Mouse (Mus musculus) heart, postnatal 25 days (tissue): ENCODE measurements around the gene Dock9. TPM values are rescaled to one million over a fixed set of nuclear protein-coding genes. Genes with fewer than 3 reads are reported as not detected.
"Not testable (repeated sequence)": the region's sequence is repeated elsewhere in the genome, so short reads cannot be mapped to it uniquely, and the experiment has no call there.

Experiments used
- DNase-seq: peaks from one replicate; pipeline ENCODE4 v3.0.0; 2022; ENCODE audit warnings: low spot score
- intact Hi-C: fragments of 180-260 bp; cut with DNase I; formaldehyde crosslinking; loops from one replicate; pipeline ENCODE4 v1.15.1; 2025
- total RNA-seq, 2 experiments: library from RNA; stranded (reverse); gene quantifications; 2 replicates each; pipeline ENCODE4 v1.2.3; 2021

Gene Dock9
- total RNA-seq, 2 experiments from 2014 or later = 28.7 to 34.2 TPM

GRCm38 (mm10) chr14:121710130-121710529 lies 87.5 kb downstream of the Dock9 start:
- no peak for DNase-seq
- intact Hi-C loops = no loop called here

DNA sequence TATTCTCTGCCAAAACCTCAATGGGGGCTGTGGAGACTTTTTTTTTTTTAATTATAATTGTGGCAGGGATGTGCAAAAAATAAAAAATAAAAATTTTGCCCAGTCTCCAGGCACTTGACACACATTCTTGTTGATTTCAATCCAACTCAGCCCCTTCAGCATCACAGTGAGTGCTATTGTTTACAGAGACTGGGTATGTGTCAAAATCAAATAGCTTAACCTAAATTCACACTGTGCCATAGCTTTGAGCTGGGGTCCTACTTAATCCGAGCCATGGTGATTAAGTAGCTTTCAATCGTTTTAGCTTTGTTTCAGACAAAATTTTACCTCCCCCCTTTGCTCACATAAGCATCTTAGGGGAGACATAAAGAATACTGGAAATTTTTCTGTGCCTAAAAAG lies 89.4 kb downstream of the Dock9 start:
- intact Hi-C loops = no loop called here
- DNase-seq = no peak

GRCm38 (mm10) chr14:121706482-121706901 lies 91.1 kb downstream of the Dock9 start:
- DNase-seq = peak; percentile 20
- intact Hi-C loops = no loop called here

- DNase-seq = no peak
- intact Hi-C loops = no loop called here
These were observed 92.0 kb downstream of the Dock9 start for GRCm38 (mm10) chr14:121705644-121706043.

DNA sequence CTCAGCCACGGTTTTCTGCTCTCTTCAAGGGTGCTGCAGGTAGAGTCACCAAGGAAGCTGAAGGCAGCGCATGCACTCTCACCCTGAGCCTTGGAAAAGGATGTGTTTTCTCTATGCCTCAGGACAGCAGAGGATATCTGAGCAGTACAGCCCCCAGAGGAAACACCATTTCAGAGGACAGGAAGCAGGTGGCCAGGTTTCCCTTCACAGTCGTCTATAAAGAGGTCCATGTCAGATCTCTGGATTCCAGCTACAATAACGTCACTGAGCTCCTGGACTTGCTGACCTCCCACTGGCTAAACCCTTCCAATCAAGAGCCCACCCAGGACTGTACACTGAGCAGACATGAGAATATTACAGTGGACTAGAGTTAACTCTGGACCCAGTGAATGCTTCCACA lies 95.1 kb downstream of the Dock9 start:
- intact Hi-C loops = no loop called here
- DNase-seq = no peak

DNA sequence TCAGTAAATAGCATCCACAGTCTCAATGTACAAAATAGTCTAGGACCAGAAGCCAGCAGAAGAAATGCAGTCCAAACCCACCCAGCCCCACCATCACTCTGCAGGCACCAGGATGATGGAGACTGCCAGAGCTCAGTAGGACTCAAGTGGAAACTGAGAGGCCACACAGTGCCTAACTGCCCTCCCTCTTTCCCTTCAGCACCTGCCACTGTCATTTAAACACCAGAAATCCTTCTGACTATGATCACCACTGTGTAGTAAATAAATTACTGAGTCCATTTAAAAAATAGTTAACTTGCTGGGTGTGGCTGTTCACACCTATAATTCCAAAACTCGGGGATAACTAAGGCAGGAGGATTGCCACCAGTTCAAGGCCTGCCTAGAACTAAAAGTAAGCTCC lies 97.6 kb downstream of the Dock9 start:
- intact Hi-C loops = no loop called here

DNA sequence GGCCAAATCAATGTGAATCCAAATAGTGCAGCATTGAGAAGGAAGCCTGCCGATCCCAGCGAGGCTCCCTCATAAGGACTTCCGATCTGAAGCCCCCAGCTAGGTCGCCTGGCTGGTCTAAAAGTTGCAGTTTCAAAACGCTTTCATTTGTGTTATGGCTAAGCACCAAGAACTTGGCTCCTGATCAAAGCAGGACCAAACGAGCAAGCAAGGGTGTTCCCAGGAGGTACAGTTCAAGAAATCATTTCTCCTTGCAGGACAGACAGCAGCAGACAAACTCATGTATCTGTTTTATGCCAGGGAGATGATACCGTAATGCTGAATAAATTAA lies 99.1 kb downstream of the Dock9 start:
- intact Hi-C loops = loop anchor here (5.0 kb wide), 3 partner anchors 36 to 99 kb away; partner anchors contain the start of gene Dock9
- no peak for DNase-seq

More for the DNA sequence above, 97.6 kb downstream of the Dock9 start:
- no peak for DNase-seq

DNA sequence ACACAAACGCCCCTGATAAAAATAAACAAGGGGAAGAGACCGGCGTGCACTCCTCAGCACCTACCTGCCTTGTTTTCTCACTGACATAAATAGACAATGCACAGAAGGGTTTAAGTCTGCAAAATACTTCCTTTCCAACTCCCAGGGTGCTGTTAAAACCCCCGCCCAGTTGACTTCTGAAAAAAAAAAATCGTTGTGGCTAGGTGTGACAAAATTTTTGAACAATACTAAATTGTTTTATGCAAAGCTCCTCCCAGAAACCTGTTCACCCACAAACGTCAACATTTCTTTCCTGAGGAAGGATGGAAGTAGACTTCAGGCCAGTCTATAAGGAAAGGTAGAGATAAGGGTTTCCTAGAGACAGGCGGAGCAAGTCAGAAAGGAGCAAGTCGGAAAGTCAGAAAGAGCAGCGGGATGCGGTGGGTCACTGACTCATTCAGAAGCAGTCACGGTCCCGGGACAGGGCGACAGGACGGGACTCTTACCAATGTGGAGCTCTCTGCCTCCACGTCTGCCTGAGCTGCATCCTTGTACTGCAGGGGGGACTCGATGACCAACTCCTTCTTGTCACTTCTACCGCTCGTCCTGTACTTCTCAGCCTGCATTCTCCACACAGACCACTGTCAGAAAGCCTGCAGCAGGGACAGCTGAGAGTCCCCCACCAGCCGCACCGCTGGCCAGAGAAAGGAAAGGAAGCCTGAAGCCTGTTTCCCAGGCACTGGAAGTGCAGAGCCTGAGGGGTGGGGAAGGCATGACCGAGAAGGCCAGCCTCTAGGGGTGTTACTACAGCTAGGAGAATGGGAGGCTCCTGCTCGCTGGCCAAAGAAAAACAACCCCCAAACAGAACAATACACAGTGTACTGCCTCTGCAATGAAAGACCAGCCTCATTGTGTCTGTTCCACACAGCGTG lies 99.7 kb downstream of the Dock9 start:
- DNase-seq = peak; percentile 74
- intact Hi-C loops = loop anchor here (2.0 to 5.0 kb wide), 4 partner anchors 36 to 99 kb away; partner anchors contain the start of gene Dock9

DNA sequence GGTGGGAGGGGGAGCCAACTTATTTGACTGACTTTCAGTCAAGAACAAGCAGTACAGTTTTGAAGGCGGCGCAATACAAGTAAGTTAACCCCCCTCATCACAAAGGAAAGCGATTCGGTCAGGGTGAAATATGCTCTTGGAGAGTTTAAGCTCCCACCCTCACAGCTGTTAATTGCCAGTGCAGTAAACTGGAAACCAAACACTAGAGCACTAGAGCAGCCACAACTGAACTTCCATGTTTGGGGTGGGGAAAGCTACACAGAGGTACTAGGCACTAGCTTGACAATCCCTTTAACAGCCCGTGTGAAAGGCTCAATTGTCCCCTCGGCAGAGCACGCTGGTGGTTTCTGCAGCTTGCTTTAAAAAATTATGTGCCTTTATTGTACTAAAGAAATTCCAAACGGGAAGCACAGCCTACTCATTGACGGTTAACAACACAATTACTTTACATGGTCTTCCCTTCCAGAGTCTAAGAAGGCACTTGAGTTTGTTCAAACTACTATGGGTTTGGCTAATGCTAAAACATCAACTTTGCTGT lies 100.4 kb downstream of the Dock9 start:
- no peak for DNase-seq
- intact Hi-C loops = loop anchor here (2.0 to 5.0 kb wide), 4 partner anchors 35 to 100 kb away; partner anchors contain the start of gene Dock9

GRCm38 (mm10) chr14:121696429-121697118 lies 101.1 kb downstream of the Dock9 start:
- intact Hi-C loops = loop anchor here (2.0 to 5.0 kb wide), 4 partner anchors 34 to 101 kb away; partner anchors contain the start of gene Dock9
- DNase-seq = no peak

- DNase-seq = no peak
- intact Hi-C loops = loop anchor here (2.0 to 5.0 kb wide), 4 partner anchors 16 to 103 kb away; partner anchors contain the start of gene Dock9
These were observed 102.9 kb downstream of the Dock9 start for GRCm38 (mm10) chr14:121694706-121695105.

DNA sequence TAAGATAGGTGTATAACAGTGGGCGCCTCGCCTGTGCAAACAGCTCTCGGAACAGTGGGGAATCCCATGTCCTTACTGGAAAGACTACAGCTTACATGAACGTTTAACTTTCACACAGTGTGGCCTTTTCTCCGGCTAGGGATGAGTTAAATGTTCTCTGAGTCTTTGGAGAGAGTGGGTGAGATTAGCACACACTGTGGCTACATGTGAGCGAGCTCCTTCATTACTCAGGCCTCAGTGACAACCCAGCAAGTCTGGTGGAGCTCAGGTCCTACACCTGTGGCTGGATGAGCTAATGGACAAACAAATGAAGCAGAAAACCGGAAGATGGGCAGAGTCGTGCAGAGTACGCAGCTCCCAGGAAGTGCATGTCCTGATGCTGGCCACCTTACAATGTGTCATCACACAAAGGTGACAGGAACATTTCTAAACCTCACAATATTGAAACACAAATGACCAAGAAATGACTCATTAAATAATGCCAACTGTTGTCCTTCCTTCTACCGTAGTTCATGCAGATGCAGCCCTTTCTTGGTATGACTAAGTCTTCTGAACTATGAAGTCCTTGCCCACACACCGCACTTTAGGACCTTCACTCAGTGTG lies 103.5 kb downstream of the Dock9 start:
- DNase-seq = no peak
- intact Hi-C loops = loop anchor here (2.0 kb wide), 1 partner anchor 15 kb away; no protein-coding TSS in a partner anchor

DNA sequence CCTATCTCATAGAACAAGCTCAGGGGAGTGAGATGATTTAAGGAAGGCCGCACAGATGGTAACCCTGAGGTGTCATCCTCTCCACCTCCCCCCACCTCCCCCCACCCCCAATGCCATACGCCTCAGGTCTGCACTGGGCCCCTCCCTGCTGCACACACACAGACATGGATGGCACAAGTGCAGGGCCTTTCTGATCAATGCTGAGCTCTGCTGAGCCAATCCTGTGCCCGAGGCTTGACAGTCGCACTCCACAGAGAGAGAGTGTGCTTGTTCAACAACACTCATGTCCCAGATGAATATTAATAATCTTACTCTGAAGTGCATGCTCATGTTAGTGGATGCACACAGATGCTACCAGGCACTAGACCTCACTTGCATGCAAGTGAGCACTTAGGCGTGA lies 108.0 kb downstream of the Dock9 start:
- intact Hi-C loops, DNase-seq: not testable (repeated sequence)

GRCm38 (mm10) chr14:121688175-121688574 lies 109.5 kb downstream of the Dock9 start:
- intact Hi-C loops = no loop called here
- DNase-seq = no peak

DNA sequence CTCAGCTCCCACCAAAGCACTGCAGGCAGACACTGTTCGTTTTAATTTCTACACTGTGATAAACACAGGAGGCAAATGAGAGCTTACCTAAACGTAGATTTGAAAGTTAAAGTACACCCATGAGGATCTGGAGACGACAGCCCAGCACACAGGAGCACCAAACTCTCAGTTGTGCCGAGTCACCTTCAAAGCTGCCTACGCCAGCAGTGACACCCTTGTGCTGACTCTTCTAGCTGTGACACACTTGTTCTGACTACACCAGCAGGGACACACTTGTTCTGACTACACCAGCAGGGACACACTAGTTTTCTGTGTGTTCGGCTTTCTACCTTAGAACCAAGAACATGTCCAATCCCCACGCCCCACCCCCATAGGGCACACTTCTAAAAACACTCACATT lies 110.4 kb downstream of the Dock9 start:
- DNase-seq = no peak
- intact Hi-C loops = no loop called here

DNA sequence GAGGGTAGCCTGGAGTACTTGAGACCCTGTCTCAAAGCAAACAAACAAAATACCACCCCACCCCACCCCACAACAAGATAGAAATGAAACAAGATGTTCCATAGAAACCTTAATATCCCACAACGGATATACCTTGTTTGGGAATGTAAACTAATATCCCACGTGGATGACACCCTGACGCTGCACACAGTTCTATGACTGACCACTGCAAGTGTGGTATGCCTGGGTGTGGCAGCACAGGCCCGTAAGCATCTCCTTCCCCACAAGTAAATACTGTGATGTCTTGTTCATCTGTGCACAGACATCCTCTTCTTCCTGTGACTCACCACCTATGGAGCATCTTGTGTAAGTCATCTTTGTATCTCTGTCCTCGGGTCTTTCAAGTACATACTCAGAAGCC lies 118.7 kb downstream of the Dock9 start:
- intact Hi-C loops = loop anchor here (2.0 kb wide), 1 partner anchor 16 kb away; no protein-coding TSS in a partner anchor

DNA sequence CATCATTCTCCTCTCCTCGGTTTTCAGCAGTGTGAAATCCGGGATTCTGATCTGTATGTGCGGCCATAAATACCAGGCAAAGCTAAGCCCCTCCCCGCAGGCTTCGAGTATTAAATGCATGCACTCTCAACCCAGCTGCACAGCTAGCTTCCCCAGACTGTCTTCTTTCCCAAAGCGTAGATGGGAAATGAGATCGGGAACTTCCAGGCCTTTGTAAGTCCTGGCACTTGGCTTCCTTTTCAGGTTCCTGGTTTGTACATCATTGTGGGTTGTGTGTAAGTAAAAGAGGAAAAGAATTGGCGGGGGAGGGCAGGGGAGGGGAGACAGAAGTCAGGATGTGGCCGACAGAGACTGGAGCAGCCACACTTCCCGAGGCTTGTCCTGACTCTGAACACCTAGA lies 119.2 kb downstream of the Dock9 start:
- DNase-seq = no peak
- intact Hi-C loops = loop anchor here (2.0 kb wide), 1 partner anchor 16 kb away; no protein-coding TSS in a partner anchor

More for the DNA sequence above, 118.7 kb downstream of the Dock9 start:
- DNase-seq = no peak

- intact Hi-C loops = no loop called here
- no peak for DNase-seq
These were observed 120.9 kb downstream of the Dock9 start for GRCm38 (mm10) chr14:121676596-121677330.

- intact Hi-C loops = no loop called here
- peak; percentile 16 for DNase-seq
These were observed 121.5 kb downstream of the Dock9 start for GRCm38 (mm10) chr14:121676121-121676591.
